Mouse (Mus musculus): ENCODE measurements around the gene Nms. TPM values are rescaled to one million over a fixed set of nuclear protein-coding genes. Genes with fewer than 3 reads are reported as not detected.

Nms gene
- not detected for total RNA-seq (2021)

DNA sequence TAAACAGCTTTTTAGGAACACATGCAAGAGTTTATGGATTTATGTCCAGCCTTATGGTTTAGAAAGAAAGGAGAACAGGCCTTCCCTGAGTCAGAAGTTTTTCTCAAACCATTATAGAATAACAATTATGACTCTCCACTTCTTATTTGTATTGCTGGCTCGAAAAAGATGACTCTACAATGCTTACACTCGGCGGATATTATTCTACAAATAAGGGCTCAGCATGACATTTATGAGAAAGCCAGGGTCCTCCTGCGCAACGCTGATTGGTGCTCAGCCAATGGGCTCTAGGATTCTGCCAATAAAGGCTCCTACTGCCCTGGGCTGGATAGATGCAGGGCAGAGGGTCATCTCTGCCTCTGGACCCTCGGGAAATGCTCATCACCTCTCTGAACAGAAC lies at the start of gene Nms:
Nms (plus strand) TSS at position 301 of the 400 bp plus-strand sequence.
- no peak for DNase-seq

DNA sequence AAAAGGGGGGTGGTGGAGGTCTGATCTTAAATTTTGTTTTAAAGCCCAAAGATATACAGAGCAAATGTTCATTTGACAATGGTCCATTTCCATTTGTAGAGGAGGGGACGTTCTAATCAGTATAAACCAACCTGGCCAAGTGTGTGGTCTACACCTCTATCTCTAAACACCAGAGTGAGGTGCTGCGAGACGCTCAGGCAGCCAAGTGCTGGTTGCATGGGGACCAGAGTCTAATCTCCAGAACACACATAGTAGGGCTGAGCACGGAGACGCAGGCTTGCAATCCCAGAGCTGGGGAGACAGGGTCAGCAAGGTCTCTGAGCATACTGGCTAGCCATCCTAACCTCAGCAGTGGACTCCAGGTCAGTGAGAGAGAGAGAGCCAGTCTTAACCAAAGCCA lies 47.5 kb upstream of the Nms start:
- DNase-seq, result no peak

DNA sequence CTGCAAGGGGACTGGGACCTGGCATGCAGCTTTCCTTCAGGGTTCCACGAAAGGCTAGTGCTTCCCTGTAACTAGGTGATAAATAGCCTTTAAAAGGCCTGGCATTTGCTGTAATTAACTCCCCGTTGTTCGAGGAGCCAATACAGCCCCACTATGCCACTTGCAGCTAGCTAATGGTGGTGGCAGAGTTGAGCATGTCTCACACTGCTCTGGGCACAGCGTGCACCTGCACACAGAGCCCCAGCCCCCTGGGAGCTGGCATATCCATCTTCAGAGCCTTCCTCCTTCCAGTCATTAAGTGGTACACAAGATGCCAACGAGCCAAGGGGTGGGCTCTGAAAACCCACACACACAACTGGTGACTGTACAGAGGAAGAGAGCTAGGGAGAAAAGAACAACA lies 45.9 kb upstream of the Nms start:
- DNase-seq, result no peak

DNA sequence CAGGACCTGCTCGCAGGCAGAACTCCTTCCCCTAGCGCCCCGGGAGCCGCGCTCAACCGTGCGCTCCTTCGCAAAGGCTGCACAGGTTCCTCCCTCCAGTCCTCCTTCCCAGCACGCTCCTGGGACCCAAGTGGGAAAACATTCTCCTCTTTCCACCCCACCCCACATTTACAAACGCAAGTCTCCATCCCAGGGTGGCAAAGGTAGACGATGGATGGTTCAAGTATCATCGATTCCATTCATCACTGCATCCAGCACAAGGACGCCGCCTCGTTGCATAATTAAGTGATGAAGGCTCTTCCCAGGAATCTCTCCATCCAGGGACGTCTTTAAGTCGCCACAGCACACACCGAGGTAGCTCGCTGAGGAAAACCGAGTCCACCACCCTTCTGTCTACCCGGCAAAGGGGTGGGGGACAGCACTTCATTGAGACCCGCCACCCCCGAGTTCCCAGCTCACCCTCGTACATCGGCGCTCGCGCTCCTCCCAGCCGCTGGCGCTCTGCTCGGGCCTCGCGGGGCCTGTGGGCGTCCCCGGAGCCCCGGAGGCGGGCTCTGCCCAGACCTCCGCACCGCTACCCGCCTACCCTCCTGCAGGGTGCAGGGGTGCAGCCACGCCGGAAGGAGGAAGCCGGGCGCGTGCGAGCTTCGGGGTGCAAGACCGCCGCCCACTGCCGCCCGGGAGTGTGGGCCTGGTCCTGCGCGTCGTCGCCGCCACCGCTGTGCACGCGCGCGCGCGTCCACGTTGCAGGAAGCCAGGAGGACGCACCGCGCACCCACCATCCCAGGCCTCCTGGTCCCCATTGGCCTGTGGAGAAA lies 41.3 kb upstream of the Nms start, which contains the start of gene Chst10:
Chst10 (minus strand) TSS at position 731 of the 818 bp plus-strand sequence.
- peak; percentile 81 to 83 for DNase-seq

DNA sequence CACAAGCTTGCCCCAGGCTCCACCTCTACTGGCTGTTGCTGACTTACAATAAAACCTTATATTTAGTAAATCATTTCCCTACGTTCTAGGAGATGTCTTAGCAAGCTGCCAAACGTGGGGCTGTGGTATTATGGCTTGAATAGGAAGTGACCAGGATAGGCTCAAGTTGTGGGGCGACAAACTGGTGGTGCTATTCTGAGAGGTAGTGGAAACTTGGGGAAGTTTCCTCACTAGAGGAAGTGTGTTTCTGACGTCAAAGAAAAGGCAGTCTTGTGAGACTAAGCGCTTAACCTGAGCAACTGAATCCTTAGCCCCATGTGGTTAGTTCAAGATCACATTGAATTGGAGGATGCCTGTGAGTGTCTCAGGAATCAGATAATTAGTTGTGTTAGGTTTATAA lies 36.4 kb upstream of the Nms start:
- DNase-seq, result no peak

DNA sequence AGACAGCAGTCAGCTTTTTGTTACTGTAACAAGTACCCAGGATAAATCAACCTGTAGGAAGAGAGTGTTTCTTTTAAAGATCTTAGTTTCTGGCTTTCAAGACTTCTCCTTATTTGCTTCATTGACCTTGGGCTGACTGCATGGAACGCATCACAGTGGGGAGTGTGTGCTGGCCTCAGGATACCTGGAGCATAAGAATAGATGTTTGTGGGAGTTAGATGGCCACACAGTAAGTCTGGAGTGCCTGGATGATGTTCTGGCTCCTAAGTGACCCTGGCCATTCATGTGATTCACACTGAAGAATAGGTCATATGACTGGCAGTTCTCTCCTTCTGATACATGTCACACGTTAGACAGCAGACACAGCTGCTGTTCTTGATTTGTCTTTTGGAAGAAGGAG lies 35.0 kb upstream of the Nms start:
- no peak for DNase-seq

DNA sequence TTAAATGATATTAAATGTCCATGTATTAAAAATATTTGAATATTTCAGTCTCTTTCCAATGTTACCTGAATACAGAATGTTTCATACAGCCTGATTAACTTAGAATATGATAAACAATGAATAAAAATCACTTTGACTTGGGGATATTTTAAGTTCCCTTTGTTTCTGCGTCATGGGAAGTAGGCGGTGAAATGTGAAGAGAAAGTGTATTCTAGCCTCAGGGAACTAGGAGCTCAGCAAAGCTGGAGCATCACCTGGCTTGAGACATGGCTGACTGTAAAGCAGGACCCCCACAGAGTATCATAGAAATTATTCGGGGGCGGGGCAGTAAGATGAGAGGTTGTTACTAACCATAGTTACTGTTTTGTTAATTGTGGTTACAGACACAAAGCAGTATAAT lies 10.0 kb upstream of the Nms start:
- DNase-seq, result no peak

DNA sequence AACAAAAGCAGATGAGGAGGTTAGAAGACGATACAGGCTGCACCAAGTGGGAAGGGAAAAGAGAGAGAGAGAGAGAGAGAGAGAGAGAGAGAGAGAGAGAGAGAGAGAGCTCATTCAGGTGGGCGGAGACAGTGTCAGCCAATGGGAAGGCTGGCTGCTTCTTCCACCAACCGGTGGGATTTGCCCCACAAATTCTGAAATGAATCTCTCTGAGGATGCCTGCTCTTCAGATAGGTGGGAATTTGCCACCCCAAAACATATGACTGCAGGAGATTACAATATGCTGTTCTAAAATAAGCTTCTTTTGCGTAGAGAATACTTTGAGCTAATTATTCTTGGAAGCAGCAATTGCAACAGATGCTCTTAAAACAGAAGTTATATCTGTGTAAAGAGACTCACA lies 9.5 kb upstream of the Nms start:
- no peak for DNase-seq

DNA sequence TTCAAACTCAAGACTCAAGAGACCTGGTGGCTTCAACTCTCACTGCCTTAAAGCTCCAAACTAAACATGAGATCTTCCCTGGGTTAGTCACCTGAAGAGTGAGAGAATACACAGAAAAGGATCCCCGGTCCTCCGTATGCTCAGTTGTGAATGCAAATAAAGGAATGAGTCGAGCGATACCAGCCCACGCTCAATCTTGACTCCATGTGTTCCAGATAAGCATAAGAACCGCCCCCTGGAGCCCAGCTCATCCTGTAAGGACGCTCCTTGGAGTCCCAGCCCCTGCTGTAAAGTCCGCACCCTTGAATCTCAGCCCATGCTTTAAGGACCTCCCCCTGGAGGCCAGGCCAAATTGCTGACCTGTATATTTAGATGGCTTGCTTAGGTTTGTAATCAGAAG lies 8.2 kb upstream of the Nms start:
- DNase-seq, result peak; percentile 10 to 20

DNA sequence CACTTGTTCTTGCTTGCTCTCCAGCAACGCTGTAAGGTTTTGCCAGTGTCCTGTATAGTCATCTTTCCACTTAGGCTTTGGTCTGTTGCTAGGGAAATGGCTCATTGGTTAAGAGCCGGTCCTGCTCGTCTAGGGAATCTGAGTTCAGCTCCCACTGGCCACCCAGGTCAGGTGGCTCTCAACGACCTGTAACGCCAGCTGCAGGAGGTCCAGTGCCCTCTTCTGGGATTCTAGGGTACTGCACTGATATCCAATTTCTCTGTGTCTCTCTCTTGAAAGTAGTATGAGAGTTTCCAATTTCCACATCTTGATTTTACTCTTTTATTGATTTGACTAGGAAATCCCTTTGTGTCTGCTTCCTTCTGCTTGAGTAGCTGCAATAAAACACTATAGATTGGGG lies 4.3 kb upstream of the Nms start:
- no peak for DNase-seq

DNA sequence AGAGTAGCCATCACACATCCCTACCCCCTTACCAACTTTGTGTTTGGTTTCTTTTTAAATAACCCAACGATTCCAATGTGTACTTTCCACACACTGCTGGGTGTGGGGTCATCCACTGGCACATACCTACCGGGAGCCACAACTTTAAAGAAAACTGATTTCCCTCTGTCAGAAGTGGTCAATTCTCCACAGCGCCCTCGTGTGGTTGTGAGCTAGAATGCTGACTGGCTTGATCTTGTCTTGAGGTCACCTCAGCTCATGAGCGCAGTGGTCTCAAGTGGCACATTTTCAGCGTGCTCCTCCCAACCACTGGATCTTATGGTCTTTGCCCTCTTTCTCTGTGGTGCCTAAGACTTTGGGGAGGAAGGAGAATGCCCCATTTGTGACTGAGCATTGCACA lies 2.2 kb upstream of the Nms start:
- DNase-seq, result peak; percentile 14 to 15

DNA sequence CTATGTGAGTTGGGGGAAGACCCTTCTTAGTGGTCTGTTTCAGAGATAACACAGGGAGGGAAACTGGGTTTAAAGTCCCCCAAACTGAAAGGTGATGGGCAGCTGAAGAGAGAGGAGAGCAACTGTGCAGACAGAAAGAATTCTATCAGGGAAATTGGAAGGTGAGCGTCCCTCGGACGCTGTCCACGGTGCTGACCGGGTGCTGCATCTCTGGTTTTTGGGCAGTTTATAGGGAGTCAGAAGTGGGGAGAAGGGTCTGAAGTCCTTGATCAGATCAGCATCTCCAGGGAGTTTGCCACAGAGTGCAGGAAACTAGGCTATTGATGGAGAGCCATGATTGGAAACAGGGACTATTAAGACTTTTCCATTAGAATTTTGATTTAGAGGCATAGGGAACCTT lies 659 bp downstream of the Nms start:
- DNase-seq, result no peak

DNA sequence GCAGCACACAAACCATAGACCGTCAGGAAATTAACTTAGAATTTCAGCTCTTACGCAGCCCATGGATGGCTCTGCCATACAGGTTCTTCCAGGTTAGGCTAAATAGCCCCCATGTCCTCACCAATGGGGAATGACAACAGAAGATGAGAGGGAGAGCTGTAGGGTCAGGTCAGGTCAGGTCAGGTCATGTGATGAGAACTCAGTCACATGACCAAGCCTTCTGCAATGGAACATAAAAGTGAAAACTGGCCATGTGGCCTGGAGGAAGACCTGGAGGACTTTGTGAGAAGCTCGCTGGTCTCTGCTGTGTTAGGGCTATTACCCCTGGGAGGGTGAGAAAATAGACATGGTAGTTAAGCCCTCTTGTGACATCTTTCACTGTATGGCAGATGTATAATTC lies 17.5 kb downstream of the Nms start:
- no peak for DNase-seq

DNA sequence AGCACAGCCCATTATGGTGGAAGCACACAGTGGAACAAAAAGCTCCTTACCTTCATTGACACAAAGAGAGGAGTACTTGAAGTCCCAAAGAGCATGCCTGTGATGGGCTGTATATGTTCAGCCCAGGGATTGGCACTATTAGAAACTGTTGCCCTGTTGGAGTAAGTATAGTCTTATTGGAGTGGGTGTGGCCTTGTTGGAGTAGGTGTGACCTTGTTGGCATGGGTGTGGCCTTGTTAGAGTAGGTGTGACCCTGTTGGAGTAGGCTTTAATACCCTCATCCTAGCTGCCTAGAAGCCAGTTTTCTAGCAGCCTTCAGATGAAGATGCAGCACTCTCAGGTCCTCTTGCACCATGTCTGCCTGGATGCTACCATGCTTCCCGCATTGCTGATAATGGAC lies 30.2 kb downstream of the Nms start:
- DNase-seq, result no peak

DNA sequence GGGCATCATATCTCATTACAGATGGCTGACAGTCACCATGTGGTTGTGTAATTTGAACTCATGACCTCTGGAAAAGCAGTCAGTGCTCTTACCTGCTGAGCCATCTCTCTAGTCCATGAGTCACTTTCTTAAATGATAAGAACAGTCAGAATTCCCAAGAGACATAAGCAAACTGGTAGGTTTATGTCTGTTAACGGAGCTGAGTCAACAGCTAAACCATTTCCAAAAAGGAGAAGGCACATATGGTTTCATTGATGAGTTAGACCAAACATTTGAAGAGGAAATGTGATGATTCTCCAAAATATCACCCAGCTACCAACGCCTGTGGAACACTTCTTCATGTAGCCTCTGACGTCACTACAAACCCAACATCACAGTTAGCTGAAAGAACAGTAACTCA lies 32.8 kb downstream of the Nms start:
- DNase-seq, result no peak

DNA sequence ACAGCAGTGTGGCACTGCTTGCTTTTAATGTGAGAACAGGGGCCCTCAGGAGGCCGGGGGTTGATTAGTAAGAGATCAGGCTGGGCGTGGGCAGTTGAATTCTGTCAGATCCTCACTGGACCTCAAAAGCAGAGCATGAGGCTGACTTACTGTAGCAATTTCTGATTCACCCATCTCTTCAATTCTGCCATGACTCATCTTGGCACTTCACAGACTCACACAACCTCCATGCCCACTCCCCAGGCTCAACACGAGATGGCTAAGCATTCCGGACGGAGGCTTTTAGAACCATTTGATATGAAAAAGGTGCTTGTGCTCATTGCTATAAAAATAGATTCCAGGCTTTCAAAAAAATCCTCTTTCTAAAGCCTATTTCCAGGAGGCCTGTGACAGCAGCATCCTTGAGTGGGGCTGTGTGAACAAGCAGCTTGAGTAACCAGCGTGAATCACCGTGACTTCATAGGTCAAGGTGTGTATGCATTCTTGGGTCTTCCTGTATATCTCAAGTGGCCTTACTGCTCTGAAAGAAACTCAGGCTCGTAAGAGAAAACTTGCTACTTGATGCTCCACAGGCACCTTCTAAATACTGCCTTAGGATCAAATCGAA lies 34.1 kb downstream of the Nms start:
- DNase-seq, result no peak

DNA sequence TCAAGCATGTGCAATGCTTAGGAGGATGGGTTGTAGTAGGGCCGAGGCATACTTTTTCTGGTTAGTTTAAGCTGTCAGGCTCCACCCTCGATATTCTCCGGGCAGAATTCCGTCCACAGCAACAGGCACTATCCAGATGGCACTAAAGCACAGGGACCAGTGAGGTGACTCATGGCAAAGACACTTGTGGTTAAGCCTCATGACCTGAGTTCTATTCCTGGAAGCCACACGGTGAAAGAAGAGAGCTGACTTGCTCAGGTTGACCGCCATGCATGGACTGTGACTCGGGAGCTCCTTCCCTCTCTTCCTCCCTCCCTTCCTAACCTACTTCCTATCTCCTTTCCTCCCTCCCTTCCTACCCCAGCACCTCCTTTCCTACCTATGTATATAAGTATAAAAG lies 41.0 kb downstream of the Nms start:
- no peak for DNase-seq

DNA sequence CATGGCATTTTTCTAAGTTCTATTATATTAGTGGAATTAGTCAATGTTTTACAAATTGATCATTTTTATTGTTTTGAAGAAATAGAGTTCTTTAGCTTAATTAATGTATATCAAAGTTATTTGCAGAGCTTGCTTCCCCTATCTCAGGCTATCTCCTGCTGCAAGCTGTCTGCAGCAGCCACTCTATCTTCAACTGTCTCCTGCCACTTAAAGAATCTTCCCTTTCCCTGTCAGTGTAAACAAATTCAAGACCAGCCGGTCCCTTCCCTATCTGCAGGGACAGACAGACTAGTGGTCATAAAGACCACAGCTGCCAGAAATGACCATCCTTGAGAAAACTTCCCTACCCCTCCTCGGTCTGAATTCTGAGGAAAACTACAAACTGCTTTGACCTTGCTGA lies 44.9 kb downstream of the Nms start:
- no peak for DNase-seq

DNA sequence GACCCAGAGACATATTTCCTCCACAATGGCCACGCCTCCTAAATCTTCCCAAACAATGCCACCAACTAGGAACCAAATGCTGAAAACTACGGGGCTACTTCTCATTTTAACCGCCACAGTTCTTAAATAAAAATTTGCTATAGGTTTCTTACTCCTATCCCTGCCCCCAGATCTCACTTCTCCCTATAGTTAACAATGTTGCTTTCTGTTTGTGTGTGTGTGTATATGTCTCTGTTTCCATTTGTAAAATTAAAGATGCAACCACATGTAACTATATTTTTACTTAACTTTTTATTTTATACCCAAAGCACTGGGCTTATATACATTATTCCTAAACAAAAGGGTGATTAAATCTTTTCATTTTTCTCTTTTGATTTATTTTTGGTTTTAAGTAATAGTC lies 46.4 kb downstream of the Nms start, which contains the start of gene Pdcl3:
Pdcl3 (plus strand) TSS at position 301 of the 400 bp plus-strand sequence.
- no peak for DNase-seq

DNA sequence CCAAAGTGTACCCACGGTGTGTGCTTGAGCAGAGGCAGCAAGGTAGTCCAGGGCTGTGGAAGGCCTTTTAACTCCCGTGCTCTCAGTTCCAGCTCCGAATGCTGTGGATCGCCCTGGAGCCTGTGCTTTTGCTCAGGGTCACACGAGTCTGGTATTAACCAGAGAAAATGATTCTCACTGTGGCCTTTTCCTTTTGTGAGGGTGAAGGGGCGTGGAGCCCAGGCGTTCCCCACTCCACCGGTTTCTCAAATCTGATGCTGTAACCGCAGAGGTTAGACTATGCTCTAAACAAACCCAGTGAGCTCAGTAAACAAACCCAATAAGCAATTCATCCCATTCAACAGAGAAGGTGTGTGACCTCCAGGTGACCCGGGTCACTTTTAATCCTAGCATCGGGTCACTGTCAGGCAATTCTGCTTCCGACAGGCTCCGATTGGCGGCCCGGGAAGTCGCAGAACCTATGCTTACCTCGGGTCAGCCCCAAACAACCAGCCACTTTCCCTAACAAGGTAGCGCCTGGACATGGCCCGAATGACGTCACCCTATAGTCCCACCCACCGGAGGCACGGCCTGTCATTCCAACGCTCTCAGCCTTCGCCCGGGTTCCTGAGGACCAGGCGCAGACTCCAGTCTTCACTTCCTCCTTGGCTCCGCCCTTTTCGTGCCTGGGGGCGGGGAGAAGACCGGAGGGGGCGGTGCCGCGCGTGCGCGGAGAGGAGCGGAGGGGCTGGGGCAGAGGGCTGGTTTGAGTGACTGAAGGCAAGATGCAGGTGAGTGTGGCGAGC lies 48.3 kb downstream of the Nms start:
- DNase-seq, result peak; percentile 95 to 96

DNA sequence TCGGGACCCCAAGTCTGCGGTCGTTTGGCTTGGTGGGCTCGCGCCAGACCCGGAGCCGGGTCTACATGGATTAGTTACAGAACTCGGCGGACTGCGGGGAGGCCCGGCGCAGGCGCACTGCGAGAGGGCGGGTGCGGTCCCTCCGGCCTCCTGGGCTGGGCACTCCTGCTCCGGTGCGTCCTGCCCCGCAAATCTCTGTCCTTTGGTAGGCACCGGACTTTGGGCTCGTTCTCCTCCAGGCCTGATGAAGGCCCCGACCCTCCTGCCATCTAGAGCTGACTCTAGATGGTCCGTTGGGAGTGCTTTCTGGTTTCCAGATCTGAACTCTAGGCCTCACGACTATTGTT lies 48.9 kb downstream of the Nms start:
- no peak for DNase-seq

DNA sequence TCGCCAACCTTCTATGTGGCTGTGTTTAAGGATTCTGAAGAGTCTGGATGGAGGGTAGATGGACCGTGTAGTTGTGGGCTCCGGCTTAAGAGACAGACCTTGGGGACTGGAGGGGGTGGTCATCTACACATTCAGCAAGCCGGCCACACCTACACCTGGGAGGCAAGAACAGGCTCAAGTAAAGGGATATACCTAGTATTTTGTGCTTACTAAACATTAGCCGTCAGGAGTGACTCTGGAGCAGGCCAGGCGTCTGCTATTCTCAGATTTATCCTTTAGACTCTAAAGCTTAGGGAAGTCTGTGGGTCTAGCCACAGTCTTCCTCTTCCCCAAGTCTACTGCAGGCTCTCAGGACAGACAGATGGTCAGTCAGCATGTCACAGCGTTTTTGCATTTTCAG lies 49.4 kb downstream of the Nms start:
- no peak for DNase-seq

DNA sequence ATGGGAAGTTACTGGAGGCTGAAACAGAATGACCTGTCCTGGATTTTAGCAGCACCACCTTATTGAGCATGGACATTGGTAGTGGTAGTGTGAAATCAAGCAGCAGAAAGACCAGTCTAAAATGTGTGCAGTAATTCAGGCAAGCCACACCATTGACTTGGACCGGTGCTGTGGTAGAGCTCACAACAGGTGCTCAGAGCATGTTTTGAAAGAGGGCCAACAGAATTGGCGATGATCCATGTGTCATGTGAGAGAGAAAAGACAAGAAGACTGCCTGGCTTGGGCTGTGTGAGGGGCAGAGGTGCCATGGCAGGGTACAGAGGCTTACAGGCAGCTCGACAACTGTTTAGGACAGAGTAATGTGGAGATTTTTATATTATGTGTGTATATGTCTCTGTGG lies 53.4 kb downstream of the Nms start:
- no peak for DNase-seq
